Mouse (Mus musculus): Measurements from ENCODE around the gene Zfp763. TPM values are rescaled to one million over a fixed set of nuclear protein-coding genes. Genes with fewer than 3 reads are reported as not detected.
"Not testable (repeated sequence)": the region's sequence is repeated elsewhere in the genome, so short reads cannot be mapped to it uniquely, and the experiment has no call there.

Zfp763 gene
- 14.6 and 16.9 TPM in 2 replicates for polyA plus RNA-seq (2014; fragmentation: Nextera tagmentation; extraction: Ambion mirVana)

GRCm38 (mm10) chr17:33032900-33033891, at the start of gene Zfp763:
Zfp763 (minus strand) TSS chr17:33033402.
- Histone ChIP-seq H3K27ac (ENCODE audit: low read depth) (peak within 1 kb of the TSS; percentile 86), H3K9ac (peak within 1 kb of the TSS; percentile 82), H3K9me3 (ENCODE audit: low read depth, low read length) (no peaks in the 10 kb centered on the region), H3K27me3 (ENCODE audit: insufficient read depth, low read length) (no peaks in the 10 kb centered on the region), H3K4me1 (ENCODE audit: insufficient read depth) (no peaks in the 10 kb centered on the region), H3K4me3 (ENCODE audit: low read depth, low read length) (peak within 1 kb of the TSS; percentile 78), H3K4me2 (peak within 1 kb of the TSS; percentile 63), H3K36me3 (ENCODE audit: insufficient read depth) (no peaks in the 10 kb centered on the region)
- 2% methylated on average over 27 of the region's 27 CpGs for WGBS
- peak; percentile 92 for DNase-seq
- TF ChIP-seq CTCF (IDR thresholded peaks at IDR 0.05; ENCODE audit: low read depth), result peak; percentile 22; the same call in 1 of the 2 replicates
- peak; percentile 99 for ATAC-seq (ENCODE audit: insufficient read depth)

GRCm38 (mm10) chr17:33067958-33068357, 34.8 kb upstream of the Zfp763 start, which contains the start of gene 4921501E09Rik:
4921501E09Rik (minus strand) TSS chr17:33068058.
- no peaks in the 10 kb centered on the region for H3K4me1 ChIP-seq (ENCODE audit: insufficient read depth)
- no peaks in the 10 kb centered on the region for H3K36me3 ChIP-seq (ENCODE audit: insufficient read depth)
- ATAC-seq (ENCODE audit: insufficient read depth) (no peak), DNase-seq (no peak)
- no peak for TF ChIP-seq CTCF (IDR thresholded peaks at IDR 0.05; ENCODE audit: low read depth)
- H3K27me3 ChIP-seq (ENCODE audit: insufficient read depth, low read length), result no peaks in the 10 kb centered on the region
- 36% methylated on average over 1 of the region's 1 CpGs for WGBS
- H3K4me2 ChIP-seq, result no peak within 1 kb of the TSS
- no peak within 1 kb of the TSS for H3K9ac ChIP-seq
- no peaks in the 10 kb centered on the region for H3K9me3 ChIP-seq (ENCODE audit: low read depth, low read length)
- H3K4me3 ChIP-seq (ENCODE audit: low read depth, low read length), result no peak within 1 kb of the TSS
- H3K27ac ChIP-seq (ENCODE audit: low read depth), result no peak within 1 kb of the TSS

GRCm38 (mm10) chr17:33063001-33063400, 29.8 kb upstream of the Zfp763 start:
- Histone ChIP-seq H3K9me3 (ENCODE audit: low read depth, low read length) (no peaks in the 10 kb centered on the region), H3K27ac (ENCODE audit: low read depth) (no peak overlapping the region), H3K27me3 (ENCODE audit: insufficient read depth, low read length) (no peaks in the 10 kb centered on the region), H3K36me3 (ENCODE audit: insufficient read depth) (no peaks in the 10 kb centered on the region), H3K4me3 (ENCODE audit: low read depth, low read length) (no peak overlapping the region), H3K4me1 (ENCODE audit: insufficient read depth) (no peaks in the 10 kb centered on the region), H3K4me2 (no peak overlapping the region), H3K9ac (no peak overlapping the region)
- ATAC-seq (ENCODE audit: insufficient read depth) (no peak), DNase-seq (no peak)
- TF ChIP-seq CTCF (IDR thresholded peaks at IDR 0.05; ENCODE audit: low read depth), result no peak
- WGBS, result 7% methylated on average over 1 of the region's 1 CpGs

GRCm38 (mm10) chr17:33058791-33059190, 25.6 kb upstream of the Zfp763 start:
- peak; percentile 13 for DNase-seq
- TF ChIP-seq CTCF (IDR thresholded peaks at IDR 0.05; ENCODE audit: low read depth), result no peak
- Histone ChIP-seq H3K4me1 (ENCODE audit: insufficient read depth) (no peaks in the 10 kb centered on the region), H3K4me2 (no peak overlapping the region), H3K36me3 (ENCODE audit: insufficient read depth) (no peaks in the 10 kb centered on the region), H3K9ac (no peak overlapping the region), H3K27me3 (ENCODE audit: insufficient read depth, low read length) (no peaks in the 10 kb centered on the region), H3K27ac (ENCODE audit: low read depth) (no peak overlapping the region), H3K9me3 (ENCODE audit: low read depth, low read length) (no peaks in the 10 kb centered on the region), H3K4me3 (ENCODE audit: low read depth, low read length) (no peak overlapping the region)
- 5% methylated on average over 1 of the region's 1 CpGs for WGBS
- no peak for ATAC-seq (ENCODE audit: insufficient read depth)

- WGBS, result 6% methylated on average over 10 of the region's 10 CpGs
- DNase-seq (peak; percentile 7), ATAC-seq (ENCODE audit: insufficient read depth) (no peak)
- peaks cover 3% of the 10 kb centered on the region; the same call in 1 of the 2 replicates for H3K9me3 ChIP-seq (ENCODE audit: low read depth, low read length)
- H3K4me2 ChIP-seq, result peak overlapping the region; percentile 63
- no peaks in the 10 kb centered on the region for H3K27me3 ChIP-seq (ENCODE audit: insufficient read depth, low read length)
- peak overlapping the region; percentile 78 for H3K4me3 ChIP-seq (ENCODE audit: low read depth, low read length)
- no peaks in the 10 kb centered on the region for H3K36me3 ChIP-seq (ENCODE audit: insufficient read depth)
- no peak for TF ChIP-seq CTCF (IDR thresholded peaks at IDR 0.05; ENCODE audit: low read depth)
- no peaks in the 10 kb centered on the region for H3K4me1 ChIP-seq (ENCODE audit: insufficient read depth)
- no peak overlapping the region for H3K27ac ChIP-seq (ENCODE audit: low read depth)
- H3K9ac ChIP-seq, result peak overlapping the region; percentile 82
Observed at GRCm38 (mm10) chr17:33032376-33032775, 826 bp downstream of the Zfp763 start.

GRCm38 (mm10) chr17:33020434-33020833, 12.8 kb downstream of the Zfp763 start:
- Histone ChIP-seq H3K36me3 (ENCODE audit: insufficient read depth) (peaks cover 52% of the 10 kb centered on the region), H3K9me3 (ENCODE audit: low read depth, low read length) (peaks cover 55% of the 10 kb centered on the region)
- H3K4me1 ChIP-seq (ENCODE audit: insufficient read depth); H3K27ac ChIP-seq (ENCODE audit: low read depth); H3K27me3 ChIP-seq (ENCODE audit: insufficient read depth, low read length); H3K9ac ChIP-seq; ATAC-seq (ENCODE audit: insufficient read depth); H3K4me2 ChIP-seq; H3K4me3 ChIP-seq (ENCODE audit: low read depth, low read length); DNase-seq: not testable (repeated sequence)

GRCm38 (mm10) chr17:33008337-33008736, 24.9 kb downstream of the Zfp763 start:
- ATAC-seq (ENCODE audit: insufficient read depth), result no peak
- Histone ChIP-seq H3K9ac (no peak overlapping the region), H3K27me3 (ENCODE audit: insufficient read depth, low read length) (no peaks in the 10 kb centered on the region), H3K9me3 (ENCODE audit: low read depth, low read length) (peaks cover 10% of the 10 kb centered on the region; the same call in 1 of the 2 replicates), H3K4me2 (no peak overlapping the region), H3K4me1 (ENCODE audit: insufficient read depth) (no peaks in the 10 kb centered on the region), H3K4me3 (ENCODE audit: low read depth, low read length) (no peak overlapping the region), H3K36me3 (ENCODE audit: insufficient read depth) (peaks cover 23% of the 10 kb centered on the region), H3K27ac (ENCODE audit: low read depth) (no peak overlapping the region)
- TF ChIP-seq CTCF (IDR thresholded peaks at IDR 0.05; ENCODE audit: low read depth), result 0 out of 2 replicates have a peak, but pooled peaks have one; percentile 13
- no peak for DNase-seq
- WGBS, result 44% methylated on average over 9 of the region's 9 CpGs

All from lung, embryonic 14.5 days (tissue).